Mouse (Mus musculus) megakaryocyte, embryonic 14.5 days (primary cell): Measurements from ENCODE around the gene Fasl.

Experiments used
- FLI1 ChIP-seq: IDR thresholded peaks from 2 replicates; pipeline ENCODE4 v1.6.1; 2012; ENCODE audit warnings: low read length, inconsistent platforms, mixed read lengths
- GATA1 ChIP-seq: IDR thresholded peaks from 3 replicates; pipeline ENCODE4 v1.6.1; 2012; ENCODE audit warnings: mixed read lengths, low read length, inconsistent platforms, borderline replicate concordance

DNA sequence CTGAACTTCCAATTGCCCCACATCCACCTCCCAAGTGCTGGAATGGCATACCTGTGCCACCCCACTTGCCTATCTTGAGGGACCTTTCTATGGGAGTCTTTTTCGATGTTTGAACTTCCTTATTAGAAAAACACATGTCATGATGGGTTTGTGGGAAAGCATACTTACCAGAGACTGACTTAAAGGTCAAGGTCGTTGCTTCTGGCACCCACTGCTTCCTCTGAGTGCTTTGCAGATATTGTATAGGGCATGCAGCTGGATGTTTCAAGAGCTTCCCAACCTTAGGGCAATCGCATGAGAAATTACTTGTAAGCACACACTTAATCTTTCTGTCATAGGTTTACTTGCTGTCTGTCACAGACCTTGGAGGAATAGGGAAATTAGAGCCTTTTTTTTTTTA, 5.0 kb upstream of the Fasl start:
- no peak for TF ChIP-seq GATA1
- TF ChIP-seq FLI1, result no peak
